9 mouse cellular contexts compared by ENCODE assay signal in genomic region chr6:91213287-91214218, GRCm38 (mm10). TPM values are rescaled to one million over a fixed set of nuclear protein-coding genes. Genes with fewer than 3 reads are reported as not detected.
DNase-seq lines count a peak whose midpoint lies in the region; ATAC-seq and TF ChIP-seq lines count a peak whose summit lies in the region.
"Had no signal": no experiment of that assay in that cellular context is flagged by ENCODE, and none has a peak within 500 bp of the region (broad histone marks: within the 10 kb centered on the region; RNA-seq: fewer than 3 reads in every experiment).

No protein-coding gene starts in this region.

- peak overlapping the region; percentile 61 for H3K4me2 ChIP-seq in forebrain, postnatal 0 days (ENCODE audit: low read depth)
- peak overlapping the region; percentile 47; the same call in 1 of the 2 replicates for H3K4me2 ChIP-seq in liver, embryonic 13.5 days

- H3K27ac ChIP-seq in forebrain, postnatal 0 days (ENCODE audit: low read depth, low read length), result no peak overlapping the region
- H3K27ac ChIP-seq in liver, embryonic 13.5 days, result no peak overlapping the region

- no peak; the same call in 1 of the 2 replicates for ATAC-seq in forebrain, postnatal 0 days
- no peak for ATAC-seq in liver, embryonic 13.5 days (ENCODE audit: low read depth)

- H3K4me1 ChIP-seq in forebrain, postnatal 0 days (ENCODE audit: insufficient read depth), result peaks cover 10% of the 10 kb centered on the region; the same call in 1 of the 2 replicates
- H3K4me1 ChIP-seq in liver, embryonic 13.5 days (replicated peaks), result peaks cover 7% of the 10 kb centered on the region; the same call in 1 of the 2 replicates

- H3K36me3 ChIP-seq in forebrain, postnatal 0 days (ENCODE audit: insufficient read depth), result no peaks in the 10 kb centered on the region
- no peaks in the 10 kb centered on the region for H3K36me3 ChIP-seq in liver, embryonic 13.5 days

- peak; percentile 94 for DNase-seq in heart, adult 11 months
- no peak for DNase-seq in heart, postnatal 25 days (ENCODE audit: low spot score)
- DNase-seq in 3T3-L1 (ENCODE audit: low read depth, low spot score), result peak; percentile 53
- no peak for DNase-seq in forebrain, postnatal 0 days
- DNase-seq in liver, embryonic 13.5 days, result no peak
- DNase-seq in urinary bladder, adult 18-20 months (ENCODE audit: low spot score in 2 of 2), result no peak
- no peak for DNase-seq in gastrocnemius, adult 8-10 months (ENCODE audit: low spot score in 2 of 2)
- no peak for DNase-seq in layer of hippocampus, postnatal 25 days (ENCODE audit: extremely low spot score in 1 of 2, low spot score in 1 of 2)
- DNase-seq: B cell, adult 2 months had no signal

- intact Hi-C loops in heart, postnatal 25 days (cut with DNase I), result no loop called here

- H3K9me3 ChIP-seq in forebrain, postnatal 0 days (ENCODE audit: low read length), result no peaks in the 10 kb centered on the region
- H3K9me3 ChIP-seq in liver, embryonic 13.5 days (replicated peaks), result no peaks in the 10 kb centered on the region

- H3K27me3 ChIP-seq in forebrain, postnatal 0 days (ENCODE audit: insufficient read depth, low read length), result no peaks in the 10 kb centered on the region
- peaks cover 51% of the 10 kb centered on the region for H3K27me3 ChIP-seq in liver, embryonic 13.5 days

- WGBS in forebrain, postnatal 0 days, result 47% methylated on average over 21 of the region's 21 CpGs
- WGBS in liver, embryonic 13.5 days (ENCODE audit: insufficient replicate concordance), result 50% methylated on average over 21 of the region's 21 CpGs

- H3K4me3 ChIP-seq in forebrain, postnatal 0 days (ENCODE audit: low read depth, low read length), result peak overlapping the region; percentile 36
- peak overlapping the region; percentile 28 for H3K4me3 ChIP-seq in liver, embryonic 13.5 days (replicated peaks)

- H3K9ac ChIP-seq in forebrain, postnatal 0 days, result 0 out of 2 replicates have a peak overlapping the region, but pooled peaks have one; percentile 54
- no peak overlapping the region for H3K9ac ChIP-seq in liver, embryonic 13.5 days

- no peak for TF ChIP-seq CTCF in forebrain, postnatal 0 days (IDR thresholded peaks at IDR 0.05; ENCODE audit: low read depth)

RNA-seq across cellular contexts. Expression of gene Fbln2, which starts 1.3 kb away (rescaled TPM):
- 10 to 100 TPM; 71.8 to 76.3 TPM for total RNA-seq in heart, postnatal 25 days (2021)
- 26.7 and 41.1 TPM in 2 replicates for total RNA-seq in forebrain, postnatal 0 days (2014; rRNA removed)
- polyA plus RNA-seq in forebrain, postnatal 0 days (2015; fragmentation: Nextera tagmentation; extraction: Ambion mirVana), result 18.6 and 19.6 TPM in 2 replicates
- polyA plus RNA-seq in liver, embryonic 13.5 days (2015; fragmentation: Nextera tagmentation; extraction: Ambion mirVana), result 8.7 and 8.8 TPM in 2 replicates
- total RNA-seq in gastrocnemius, adult 8-10 months (2022), result 10 to 100 TPM; 27.5 to 46.3 (median 36.2) TPM
- 1 to 10 TPM; 7.7 to 9.4 TPM for total RNA-seq in layer of hippocampus, postnatal 25 days (2021)

RNA-seq across cellular contexts. Expression of gene Hdac11, which starts 57.1 kb away (rescaled TPM):
- 10 to 100 TPM; 13.0 to 15.1 TPM for total RNA-seq in heart, postnatal 25 days (2021)
- total RNA-seq in forebrain, postnatal 0 days (2014; rRNA removed), result 70.3 and 81.0 TPM in 2 replicates
- polyA plus RNA-seq in forebrain, postnatal 0 days (2015; fragmentation: Nextera tagmentation; extraction: Ambion mirVana), result 27.4 and 34.5 TPM in 2 replicates
- polyA plus RNA-seq in liver, embryonic 13.5 days (2015; fragmentation: Nextera tagmentation; extraction: Ambion mirVana), result 5.6 and 6.0 TPM in 2 replicates
- total RNA-seq in gastrocnemius, adult 8-10 months (2022), result 1 to 10 TPM; 7.0 to 9.6 (median 8.6) TPM
- total RNA-seq in layer of hippocampus, postnatal 25 days (2021), result 100 to 1,000 TPM; 135 to 150 TPM

Comparison
In these comparisons a context has a peak if more than half of its experiments do, and no peak if none do; other contexts are left out.
1. DNase-seq: peak in heart, adult 11 months (single experiment) and 3T3-L1 (single experiment); none in heart, postnatal 25 days (single experiment), forebrain, postnatal 0 days (single experiment), liver, embryonic 13.5 days (single experiment), urinary bladder, adult 18-20 months (0 of 2), gastrocnemius, adult 8-10 months (0 of 2) and layer of hippocampus, postnatal 25 days (0 of 2).